Comparison of ENCODE assay signal across 31 mouse cellular contexts in the genomic region with DNA sequence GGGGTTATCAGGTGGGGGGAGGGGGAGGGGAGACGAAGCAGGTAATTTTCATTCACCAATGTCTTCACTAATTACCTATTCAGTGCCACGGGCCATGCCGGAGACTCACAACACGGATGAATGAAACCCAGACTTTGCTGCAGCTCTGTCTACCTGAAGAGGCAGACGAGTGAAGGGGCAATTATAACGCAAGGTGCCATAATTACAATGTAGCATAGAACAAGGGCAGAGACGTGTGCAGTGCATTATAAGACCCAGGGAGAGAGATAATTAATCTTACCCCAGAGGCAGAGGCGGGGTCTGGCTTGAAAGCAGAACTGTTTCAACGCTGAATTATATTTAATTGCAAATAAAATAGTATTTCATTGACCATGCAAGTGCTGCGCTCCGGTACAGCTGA. TPM values are rescaled to one million over a fixed set of nuclear protein-coding genes. Genes with fewer than 3 reads are reported as not detected.
DNase-seq lines count a peak whose midpoint lies in the region; ATAC-seq and TF ChIP-seq lines count a peak whose summit lies in the region.
"Had no signal": no experiment of that assay in that cellular context is flagged by ENCODE, and none has a peak within 500 bp of the region (broad histone marks: within the 10 kb centered on the region; RNA-seq: fewer than 3 reads in every experiment).

No protein-coding gene starts in this region.

- peak overlapping the region; percentile 79 for H3K27ac ChIP-seq in hindbrain, embryonic 13.5 days
- H3K27ac ChIP-seq in hindbrain, embryonic 10.5 days = no peak overlapping the region
- no peak overlapping the region for H3K27ac ChIP-seq in forebrain, postnatal 0 days (ENCODE audit: low read depth, low read length)
- H3K27ac ChIP-seq in neural tube, embryonic 14.5 days (ENCODE audit: low read depth, low read length) = no peak overlapping the region; the same call in 1 of the 2 replicates
- H3K27ac ChIP-seq in stomach, postnatal 0 days (replicated peaks) = no peak overlapping the region
- H3K27ac ChIP-seq: embryonic facial prominence, embryonic 12.5 days; heart, embryonic 10.5 days; layer of hippocampus, adult 2 months; limb, embryonic 10.5 days; liver, embryonic 15.5 days; lung, embryonic 15.5 days; midbrain, embryonic 12.5 days had no signal

- DNase-seq in hindbrain, embryonic 10.5 days (ENCODE audit: low spot score) = no peak
- DNase-seq in brain, embryonic 14.5 days (ENCODE audit: low read depth) = peak; percentile 61
- DNase-seq in forebrain, postnatal 0 days = no peak
- DNase-seq in stomach, postnatal 0 days (ENCODE audit: low spot score) = no peak
- no peak for DNase-seq in right cerebral cortex, adult 18-20 months
- DNase-seq: cerebellum, adult 11-12 months; kidney, postnatal 25 days; liver; right cerebral cortex, postnatal 25 days; spleen, adult 18-20 months had no signal

- H3K27me3 ChIP-seq in hindbrain, embryonic 13.5 days = no peaks in the 10 kb centered on the region
- H3K27me3 ChIP-seq in hindbrain, embryonic 10.5 days (ENCODE audit: insufficient read depth, poor library complexity, severe bottlenecking) = no peaks in the 10 kb centered on the region
- H3K27me3 ChIP-seq in forebrain, postnatal 0 days (ENCODE audit: insufficient read depth, low read length) = no peaks in the 10 kb centered on the region
- no peaks in the 10 kb centered on the region for H3K27me3 ChIP-seq in neural tube, embryonic 14.5 days (ENCODE audit: control insufficient read depth, insufficient read depth, low read length)
- no peaks in the 10 kb centered on the region for H3K27me3 ChIP-seq in stomach, postnatal 0 days (ENCODE audit: control insufficient read depth, insufficient read depth, low read length)
- H3K27me3 ChIP-seq: embryonic facial prominence, embryonic 12.5 days; liver, embryonic 15.5 days; lung, embryonic 15.5 days; midbrain, embryonic 12.5 days had no signal

- 48% methylated on average over 11 of the region's 11 CpGs for WGBS in hindbrain, embryonic 13.5 days
- 81% methylated on average over 11 of the region's 11 CpGs for WGBS in hindbrain, embryonic 10.5 days
- 32% methylated on average over 11 of the region's 11 CpGs for WGBS in forebrain, postnatal 0 days
- 41% methylated on average over 11 of the region's 11 CpGs for WGBS in neural tube, embryonic 14.5 days
- 70% methylated on average over 11 of the region's 11 CpGs for WGBS in stomach, postnatal 0 days

- no peak for TF ChIP-seq POLR2A in brain, embryonic 14.5 days (IDR thresholded peaks at IDR 0.05; ENCODE audit: borderline replicate concordance, extremely low read depth, insufficient read depth, insufficient read length, poor library complexity, severe bottlenecking)

- peak; percentile 59; the same call in 1 of the 2 replicates for ATAC-seq in hindbrain, embryonic 13.5 days (ENCODE audit: low FRiP score)
- ATAC-seq in forebrain, postnatal 0 days = peak; percentile 65; the same call in 1 of the 2 replicates
- peak; percentile 51; the same call in 1 of the 2 replicates for ATAC-seq in neural tube, embryonic 14.5 days (ENCODE audit: low read depth)
- ATAC-seq in stomach, postnatal 0 days (ENCODE audit: low FRiP score, low TSS enrichment) = no peak
- ATAC-seq: intestine, postnatal 0 days; Patski had no signal

- no peak for TF ChIP-seq EP300 in stomach, postnatal 0 days (optimal IDR thresholded peaks at IDR 0.05)

- no peak overlapping the region for H3K4me3 ChIP-seq in hindbrain, embryonic 13.5 days
- no peak overlapping the region for H3K4me3 ChIP-seq in hindbrain, embryonic 10.5 days
- no peak overlapping the region for H3K4me3 ChIP-seq in forebrain, postnatal 0 days (ENCODE audit: low read depth, low read length)
- H3K4me3 ChIP-seq in neural tube, embryonic 14.5 days (ENCODE audit: low read depth, low read length) = no peak overlapping the region
- no peak overlapping the region for H3K4me3 ChIP-seq in stomach, postnatal 0 days (ENCODE audit: low read depth, low read length)
- H3K4me3 ChIP-seq: embryonic facial prominence, embryonic 12.5 days; heart, embryonic 10.5 days; layer of hippocampus, adult 2 months; limb, embryonic 10.5 days; liver, embryonic 15.5 days; lung, embryonic 15.5 days; midbrain, embryonic 12.5 days had no signal

- H3K36me3 ChIP-seq in hindbrain, embryonic 13.5 days = no peaks in the 10 kb centered on the region
- H3K36me3 ChIP-seq in hindbrain, embryonic 10.5 days = no peaks in the 10 kb centered on the region
- H3K36me3 ChIP-seq in forebrain, postnatal 0 days (ENCODE audit: insufficient read depth) = no peaks in the 10 kb centered on the region; the same call in 1 of the 2 replicates
- H3K36me3 ChIP-seq in neural tube, embryonic 14.5 days (ENCODE audit: control insufficient read depth, insufficient read depth, low read length) = no peaks in the 10 kb centered on the region
- no peaks in the 10 kb centered on the region for H3K36me3 ChIP-seq in stomach, postnatal 0 days (ENCODE audit: control insufficient read depth, insufficient read depth, low read length)
- H3K36me3 ChIP-seq: embryonic facial prominence, embryonic 12.5 days; G1E; heart, embryonic 10.5 days; limb, embryonic 10.5 days; liver, embryonic 15.5 days; lung, embryonic 15.5 days; midbrain, embryonic 12.5 days had no signal

- TF ChIP-seq CTCF in brain, embryonic 14.5 days (IDR thresholded peaks at IDR 0.05; ENCODE audit: borderline replicate concordance, extremely low read depth, insufficient read depth, insufficient read length) = no peak
- TF ChIP-seq CTCF in forebrain, postnatal 0 days (IDR thresholded peaks at IDR 0.05; ENCODE audit: low read depth) = no peak
- no peak for TF ChIP-seq CTCF in stomach, postnatal 0 days (IDR thresholded peaks at IDR 0.05; ENCODE audit: low read depth)

- no peak overlapping the region for H3K4me2 ChIP-seq in hindbrain, embryonic 13.5 days
- no peak overlapping the region for H3K4me2 ChIP-seq in forebrain, postnatal 0 days (ENCODE audit: low read depth)
- H3K4me2 ChIP-seq in neural tube, embryonic 14.5 days (ENCODE audit: low read depth, low read length) = no peak overlapping the region
- no peak overlapping the region for H3K4me2 ChIP-seq in stomach, postnatal 0 days (replicated peaks; ENCODE audit: low read depth)
- H3K4me2 ChIP-seq: embryonic facial prominence, embryonic 12.5 days; liver, embryonic 15.5 days; lung, embryonic 15.5 days; midbrain, embryonic 12.5 days had no signal

- H3K4me1 ChIP-seq in hindbrain, embryonic 13.5 days (replicated peaks) = peaks cover 24% of the 10 kb centered on the region
- H3K4me1 ChIP-seq in hindbrain, embryonic 10.5 days (replicated peaks) = peaks cover 9% of the 10 kb centered on the region; the same call in 1 of the 2 replicates
- no peaks in the 10 kb centered on the region for H3K4me1 ChIP-seq in forebrain, postnatal 0 days (ENCODE audit: insufficient read depth)
- 0 out of 2 replicates have a peak, but pooled peaks cover 2% of the 10 kb centered on the region for H3K4me1 ChIP-seq in neural tube, embryonic 14.5 days (ENCODE audit: control insufficient read depth, insufficient read depth, low read length)
- no peaks in the 10 kb centered on the region for H3K4me1 ChIP-seq in stomach, postnatal 0 days (replicated peaks; ENCODE audit: control insufficient read depth, insufficient read depth)
- H3K4me1 ChIP-seq: embryonic facial prominence, embryonic 12.5 days; liver, embryonic 15.5 days; lung, embryonic 15.5 days had no signal

- no peaks in the 10 kb centered on the region for H3K9me3 ChIP-seq in hindbrain, embryonic 13.5 days
- H3K9me3 ChIP-seq in hindbrain, embryonic 10.5 days = no peaks in the 10 kb centered on the region
- no peaks in the 10 kb centered on the region for H3K9me3 ChIP-seq in forebrain, postnatal 0 days (ENCODE audit: low read length)
- H3K9me3 ChIP-seq in neural tube, embryonic 14.5 days (ENCODE audit: control insufficient read depth, low read length) = no peaks in the 10 kb centered on the region
- H3K9me3 ChIP-seq in stomach, postnatal 0 days (ENCODE audit: control insufficient read depth, low read length) = no peaks in the 10 kb centered on the region
- H3K9me3 ChIP-seq: embryonic facial prominence, embryonic 12.5 days; G1E; heart, embryonic 10.5 days; limb, embryonic 10.5 days; liver, embryonic 15.5 days; lung, embryonic 15.5 days; midbrain, embryonic 12.5 days had no signal

- no peak overlapping the region for H3K9ac ChIP-seq in hindbrain, embryonic 13.5 days
- no peak overlapping the region for H3K9ac ChIP-seq in forebrain, postnatal 0 days
- H3K9ac ChIP-seq in neural tube, embryonic 14.5 days (replicated peaks; ENCODE audit: low read depth, low read length) = no peak overlapping the region
- H3K9ac ChIP-seq in stomach, postnatal 0 days (ENCODE audit: low read length) = no peak overlapping the region
- H3K9ac ChIP-seq: embryonic facial prominence, embryonic 12.5 days; liver, embryonic 15.5 days; lung, embryonic 15.5 days; midbrain, embryonic 12.5 days had no signal

RNA-seq across cellular contexts. Expression of gene Rims4, which starts 27.9 kb away (rescaled TPM):
- polyA plus RNA-seq in hindbrain, embryonic 13.5 days (2015; fragmentation: Nextera tagmentation; extraction: Ambion mirVana) = 9.7 TPM in 2 replicates
- polyA plus RNA-seq in hindbrain, embryonic 10.5 days (2016; fragmentation: Nextera tagmentation; extraction: Ambion mirVana) = 1.2 and 1.6 TPM in 2 replicates
- polyA plus RNA-seq in brain, embryonic 14.5 days (2012; rRNA removed) = 5.6 and 13.4 TPM in 2 replicates
- 53.8 and 59.1 TPM in 2 replicates for total RNA-seq in forebrain, postnatal 0 days (2014; rRNA removed)
- 9.5 and 16.3 TPM in 2 replicates for polyA plus RNA-seq in forebrain, postnatal 0 days (2015; fragmentation: Nextera tagmentation; extraction: Ambion mirVana)
- 6.1 and 8.3 TPM in 2 replicates for polyA plus RNA-seq in neural tube, embryonic 14.5 days (2014; fragmentation: Nextera tagmentation; extraction: Ambion mirVana)
- polyA plus RNA-seq in stomach, postnatal 0 days (2015; fragmentation: Nextera tagmentation; extraction: Ambion mirVana) = 0.22 and 0.41 TPM in 2 replicates
- polyA plus RNA-seq: G1E, Patski had no signal

RNA-seq across cellular contexts. Expression of gene Kcnk15, which starts 37.1 kb away (rescaled TPM):
- not detected in 2 replicates for polyA plus RNA-seq in hindbrain, embryonic 13.5 days (2015; fragmentation: Nextera tagmentation; extraction: Ambion mirVana)
- not detected in 2 replicates for polyA plus RNA-seq in hindbrain, embryonic 10.5 days (2016; fragmentation: Nextera tagmentation; extraction: Ambion mirVana)
- polyA plus RNA-seq in brain, embryonic 14.5 days (2012; rRNA removed) = 0.03 and 0.08 TPM in 2 replicates
- total RNA-seq in forebrain, postnatal 0 days (2014; rRNA removed) = 0.19 TPM in 1 of 2 replicates, not detected in the other
- 0.15 TPM in 1 of 2 replicates, not detected in the other for polyA plus RNA-seq in forebrain, postnatal 0 days (2015; fragmentation: Nextera tagmentation; extraction: Ambion mirVana)
- 0.11 and 0.32 TPM in 2 replicates for polyA plus RNA-seq in neural tube, embryonic 14.5 days (2014; fragmentation: Nextera tagmentation; extraction: Ambion mirVana)
- not detected in 2 replicates for polyA plus RNA-seq in stomach, postnatal 0 days (2015; fragmentation: Nextera tagmentation; extraction: Ambion mirVana)
- total RNA-seq: adrenal gland, adult 18-20 months; adrenal gland, postnatal 4 days; G1E; gastrocnemius, adult 18-20 months; gastrocnemius, postnatal 4 days; layer of hippocampus, adult 2 months; layer of hippocampus, postnatal 25 days had no signal
- polyA plus RNA-seq: embryonic facial prominence, embryonic 12.5 days; G1E; heart, embryonic 10.5 days; heart, embryonic 16.5 days; intestine, postnatal 0 days; kidney, embryonic 14.5 days; limb, embryonic 10.5 days; liver, embryonic 15.5 days; lung, embryonic 15.5 days; midbrain, embryonic 12.5 days; Patski; testis, adult 2 months; urinary bladder, adult 2 months had no signal
